Mouse (Mus musculus): ENCODE data around the gene Arl4c. TPM values are rescaled to one million over a fixed set of nuclear protein-coding genes. Genes with fewer than 3 reads are reported as not detected.

The Arl4c gene
- total and polyA plus RNA-seq, 3 experiments: not detected

- Histone ChIP-seq H3K9ac (ENCODE audit: control insufficient read depth, low read depth, low read length, poor library complexity, severe bottlenecking) (no peak overlapping the region), H3K9me3 (replicated peaks; ENCODE audit: insufficient read depth, low read length) (no peaks in the 10 kb centered on the region), H3K4me3 (ENCODE audit: control insufficient read depth in 1 of 2, insufficient read depth in 1 of 2, low read depth in 2 of 2, low read length in 2 of 2) (no peak overlapping the region), H3K27ac (ENCODE audit: control insufficient read depth, low read depth, low read length) (no peak overlapping the region), H3K79me2 (ENCODE audit: control insufficient read depth, insufficient read depth, low read length, poor library complexity) (no peaks in the 10 kb centered on the region), H3K36me3 (ENCODE audit: control insufficient read depth in 1 of 2, insufficient read depth in 2 of 2, low read length in 2 of 2) (no peaks in the 10 kb centered on the region), H3K27me3 (ENCODE audit: control insufficient read depth in 1 of 2, insufficient read depth in 2 of 2, low read length in 2 of 2) (no peaks in the 10 kb centered on the region), H3K4me1 (ENCODE audit: control insufficient read depth in 1 of 2, insufficient read depth in 2 of 2, low read length in 2 of 2) (no peaks in the 10 kb centered on the region)
- TF ChIP-seq ZNF384 (IDR thresholded peaks at IDR 0.05; ENCODE audit: low read depth, low read length) (no peak), MYB (IDR thresholded peaks at IDR 0.05; ENCODE audit: low read depth, low read length) (no peak), CHD1 (IDR thresholded peaks at IDR 0.05; ENCODE audit: low read depth, low read length) (no peak), ZMIZ1 (IDR thresholded peaks at IDR 0.05; ENCODE audit: low read depth, low read length) (no peak), UBTF (IDR thresholded peaks at IDR 0.05; ENCODE audit: borderline replicate concordance, insufficient read depth, low read depth, low read length) (no peak), NRF1 (IDR thresholded peaks at IDR 0.05; ENCODE audit: insufficient read depth, low read depth, low read length, poor library complexity, severe bottlenecking) (no peak), RCOR1 (IDR thresholded peaks at IDR 0.05; ENCODE audit: low read depth, low read length) (no peak), MYC (IDR thresholded peaks at IDR 0.05; ENCODE audit: low read depth, low read length) (no peak), E2F4 (IDR thresholded peaks at IDR 0.05; ENCODE audit: borderline replicate concordance, low read depth, low read length) (no peak), EP300 (IDR thresholded peaks at IDR 0.05; ENCODE audit: low read depth in 1 of 2, low read length in 2 of 2) (no peak), HCFC1 (IDR thresholded peaks at IDR 0.05; ENCODE audit: low read depth, low read length) (no peak), USF1 (IDR thresholded peaks at IDR 0.05; ENCODE audit: low read depth, low read length) (no peak), GABPA (IDR thresholded peaks at IDR 0.05; ENCODE audit: low read depth, low read length) (no peak), TBP (IDR thresholded peaks at IDR 0.05; ENCODE audit: low read depth, low read length) (no peak), POLR2AphosphoS2 (IDR thresholded peaks at IDR 0.05; ENCODE audit: low read length) (no peak), CTCF (IDR thresholded peaks at IDR 0.05 in 2 of 3, conservative IDR thresholded peaks at IDR 0.05 in 1 of 3; ENCODE audit: control insufficient read depth in 1 of 3, insufficient read depth in 1 of 3, low read depth in 2 of 3, low read length in 3 of 3, poor library complexity in 1 of 3, severe bottlenecking in 1 of 3) (no peak), ZKSCAN1 (IDR thresholded peaks at IDR 0.05; ENCODE audit: low read depth, low read length) (no peak), JUND (IDR thresholded peaks at IDR 0.05; ENCODE audit: low read depth, low read length) (no peak), POLR2A (IDR thresholded peaks at IDR 0.05; ENCODE audit: control insufficient read depth in 1 of 2, insufficient read depth in 1 of 2, low read depth in 1 of 2, low read length in 2 of 2, poor library complexity in 1 of 2) (no peak)
- DNase-seq (ENCODE audit: low read depth, low spot score): no peak
Measured at GRCm38 (mm10) chr1:88708646-88709305, 6.8 kb upstream of the Arl4c start.

- TF ChIP-seq USF2 (IDR thresholded peaks at IDR 0.05; ENCODE audit: borderline replicate concordance in 1 of 2, insufficient read depth in 1 of 2, low read depth in 1 of 2, low read length in 2 of 2): no peak
- no peak for TF ChIP-seq TBP (IDR thresholded peaks at IDR 0.05; ENCODE audit: low read depth, low read length)
- TF ChIP-seq MEF2A (IDR thresholded peaks at IDR 0.05; ENCODE audit: extremely low read depth, insufficient replicate concordance, low read depth, low read length, poor library complexity, severe bottlenecking): no peak
- TF ChIP-seq CTCF (IDR thresholded peaks at IDR 0.05 in 2 of 3, conservative IDR thresholded peaks at IDR 0.05 in 1 of 3; ENCODE audit: control insufficient read depth in 1 of 3, insufficient read depth in 1 of 3, low read depth in 2 of 3, low read length in 3 of 3, poor library complexity in 1 of 3, severe bottlenecking in 1 of 3): no peak
- no peak for TF ChIP-seq GABPA (IDR thresholded peaks at IDR 0.05; ENCODE audit: low read depth, low read length)
- TF ChIP-seq TCF12 (IDR thresholded peaks at IDR 0.05; ENCODE audit: low read depth, low read length): no peak
- TF ChIP-seq UBTF (IDR thresholded peaks at IDR 0.05; ENCODE audit: borderline replicate concordance, insufficient read depth, low read depth, low read length): no peak
- TF ChIP-seq MAZ (IDR thresholded peaks at IDR 0.05; ENCODE audit: low read depth, low read length): no peak
- no peak for TF ChIP-seq TAL1 (IDR thresholded peaks at IDR 0.05; ENCODE audit: low read length)
- no peak for TF ChIP-seq EP300 (IDR thresholded peaks at IDR 0.05; ENCODE audit: low read depth in 1 of 2, low read length in 2 of 2)
- no peaks in the 10 kb centered on the region for H3K9me3 ChIP-seq (replicated peaks; ENCODE audit: insufficient read depth, low read length)
Measured at GRCm38 (mm10) chr1:88708191-88708590, 6.2 kb upstream of the Arl4c start.

More at GRCm38 (mm10) chr1:88708191-88708590, 6.2 kb upstream of the Arl4c start:
- H3K9ac ChIP-seq (ENCODE audit: control insufficient read depth, low read depth, low read length, poor library complexity, severe bottlenecking): no peak overlapping the region
- no peak overlapping the region for H3K4me3 ChIP-seq (ENCODE audit: control insufficient read depth in 1 of 2, insufficient read depth in 1 of 2, low read depth in 2 of 2, low read length in 2 of 2)
- DNase-seq (ENCODE audit: low read depth, low spot score): no peak
- no peaks in the 10 kb centered on the region for H3K27me3 ChIP-seq (ENCODE audit: control insufficient read depth in 1 of 2, insufficient read depth in 2 of 2, low read length in 2 of 2)
- no peaks in the 10 kb centered on the region for H3K36me3 ChIP-seq (ENCODE audit: control insufficient read depth in 1 of 2, insufficient read depth in 2 of 2, low read length in 2 of 2)
- no peak overlapping the region for H3K27ac ChIP-seq (ENCODE audit: control insufficient read depth, low read depth, low read length)
- no peaks in the 10 kb centered on the region for H3K4me1 ChIP-seq (ENCODE audit: control insufficient read depth in 1 of 2, insufficient read depth in 2 of 2, low read length in 2 of 2)
- H3K79me2 ChIP-seq (ENCODE audit: control insufficient read depth, insufficient read depth, low read length, poor library complexity): no peaks in the 10 kb centered on the region

All from MEL (cell line).